Mouse (Mus musculus): ENCODE measurements around the gene Cmc4.

GRCm38 (mm10) chrX:75415936-75416785 lies at the start of gene Cmc4, which contains the start of the genes Mtcp1 and Brcc3:
- peak; percentile 75; the same call in 1 of the 2 replicates for TF ChIP-seq POLR2A (IDR thresholded peaks at IDR 0.05; ENCODE audit: borderline replicate concordance, insufficient read depth, low read length)
- no peak for TF ChIP-seq CTCF (IDR thresholded peaks at IDR 0.05; ENCODE audit: borderline replicate concordance, insufficient read depth, low read depth, low read length)
